Mouse (Mus musculus): ENCODE measurements around the gene Mrpl14. TPM values are rescaled to one million over a fixed set of nuclear protein-coding genes. Genes with fewer than 3 reads are reported as not detected.
A peak's percentile ranks its signal among the peaks of the same experiment; 100 is the strongest.

Mrpl14 gene
- total RNA-seq, 2 experiments from 2014 or later: 94.7 to 108 TPM

DNA sequence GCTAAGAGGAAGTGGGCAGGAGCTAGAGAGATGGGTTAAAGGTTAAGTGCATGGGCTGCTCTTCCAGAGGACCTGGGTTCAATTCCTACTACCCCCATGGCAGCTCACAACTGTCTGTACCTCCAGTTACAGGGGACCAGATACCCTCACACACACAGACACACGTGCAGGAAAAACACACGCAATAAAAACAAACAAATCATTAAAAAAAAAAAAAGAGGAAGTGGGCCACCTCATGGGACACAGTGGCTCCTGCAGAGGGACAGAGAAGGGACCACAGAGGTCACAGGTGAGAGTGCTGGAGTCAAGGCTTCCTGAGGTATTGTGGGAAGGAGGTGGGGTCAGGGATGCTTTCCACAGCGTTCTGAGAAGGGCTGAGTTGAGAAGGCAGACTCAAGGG, 25.4 kb downstream of the Mrpl14 start:
- intact Hi-C loops (cut with DNase I): no loop called here
- no peak for DNase-seq

DNA sequence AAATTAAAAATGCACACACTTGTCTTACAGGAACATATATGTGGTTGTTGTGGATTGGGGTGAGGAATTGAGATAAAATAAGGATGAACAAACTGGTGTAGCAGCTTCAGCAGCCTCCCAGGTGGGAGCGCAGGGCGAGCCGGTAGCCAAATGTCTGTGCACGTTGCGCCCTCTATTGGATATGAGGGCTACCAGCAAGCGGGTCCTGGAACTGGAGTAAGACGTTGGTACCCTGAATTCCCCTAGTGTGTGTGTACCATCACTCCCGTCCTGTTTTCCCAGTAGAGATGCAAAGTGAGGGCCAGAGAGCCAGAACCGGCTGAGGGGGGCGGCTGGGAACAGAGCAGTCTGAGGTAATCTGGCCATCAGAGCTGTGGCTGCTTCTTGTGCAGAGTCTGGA, 32.2 kb downstream of the Mrpl14 start:
- peak; percentile 82 to 83 for DNase-seq
- intact Hi-C loops (cut with DNase I): loop anchor here (1.0 kb wide), 2 partner anchors 40 to 55 kb away; no protein-coding TSS in a partner anchor

- intact Hi-C loops (cut with DNase I): no loop called here
These were observed 37.8 kb downstream of the Mrpl14 start for GRCm38 (mm10) chr17:45723732-45724573.

DNA sequence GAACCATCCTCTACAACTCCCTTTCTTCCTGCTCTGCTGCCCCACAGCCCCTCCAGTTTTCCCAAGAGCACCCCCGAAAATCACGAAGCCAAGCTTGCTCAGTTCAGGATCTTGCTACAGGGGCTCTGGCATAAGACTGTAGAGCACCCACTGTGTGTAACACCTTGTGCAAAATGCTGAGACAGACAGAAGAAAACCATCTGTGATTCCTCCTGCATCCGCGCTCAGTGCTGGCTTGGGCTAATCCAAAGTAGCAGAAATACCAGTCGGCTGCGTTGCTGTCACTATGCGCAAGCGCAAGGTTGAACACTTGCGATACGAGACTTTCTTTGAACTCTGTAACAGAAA, 38.4 kb downstream of the Mrpl14 start:
- intact Hi-C loops (cut with DNase I): no loop called here
- DNase-seq: no peak

More at GRCm38 (mm10) chr17:45723732-45724573, 37.8 kb downstream of the Mrpl14 start:
- peak; percentile 86 to 91 for DNase-seq

DNA sequence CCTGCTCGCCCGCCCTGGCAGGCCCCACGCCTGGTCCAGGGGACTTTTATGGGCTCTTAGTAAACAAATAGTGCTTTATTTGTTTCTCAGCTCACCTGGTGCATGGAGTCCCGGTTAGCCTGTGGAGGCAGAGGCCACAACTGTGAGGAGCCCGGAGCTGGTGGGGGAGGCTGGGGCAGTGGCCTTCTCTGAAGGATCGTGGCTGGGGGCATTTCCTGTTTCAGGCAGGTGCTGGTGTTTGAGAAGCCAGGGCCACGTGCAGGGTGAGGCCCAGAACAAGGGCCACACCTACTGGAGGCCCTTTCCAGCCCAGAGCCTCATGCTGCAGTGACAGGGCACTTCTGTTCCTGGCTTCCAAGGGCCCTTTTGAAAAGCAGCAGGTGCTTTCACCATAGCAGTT, 40.1 kb downstream of the Mrpl14 start:
- intact Hi-C loops (cut with DNase I): no loop called here
- DNase-seq: no peak

DNA sequence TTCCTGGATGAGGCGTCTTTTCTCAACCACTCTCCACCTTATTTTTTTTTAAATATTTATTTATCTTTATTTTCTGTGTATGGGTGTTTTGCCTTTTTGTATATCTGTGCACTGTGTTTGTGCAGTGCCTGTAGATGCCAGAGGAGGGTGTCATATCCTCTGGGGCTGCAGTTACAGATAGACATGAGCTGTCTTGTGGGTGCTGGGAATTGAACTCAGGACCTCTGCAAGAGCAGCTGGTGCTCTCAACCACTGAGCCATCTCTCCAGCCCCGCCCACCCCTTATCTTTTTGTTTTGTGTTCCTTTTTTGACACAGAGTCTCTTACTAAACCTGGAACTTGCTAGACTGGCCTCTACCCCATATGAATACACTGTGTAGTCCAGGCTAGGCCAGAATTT, 41.4 kb downstream of the Mrpl14 start:
- intact Hi-C loops (cut with DNase I): no loop called here
- DNase-seq: no peak

- no peak for DNase-seq
- intact Hi-C loops (cut with DNase I): no loop called here
These were observed 42.0 kb downstream of the Mrpl14 start for GRCm38 (mm10) chr17:45727983-45728723.

DNA sequence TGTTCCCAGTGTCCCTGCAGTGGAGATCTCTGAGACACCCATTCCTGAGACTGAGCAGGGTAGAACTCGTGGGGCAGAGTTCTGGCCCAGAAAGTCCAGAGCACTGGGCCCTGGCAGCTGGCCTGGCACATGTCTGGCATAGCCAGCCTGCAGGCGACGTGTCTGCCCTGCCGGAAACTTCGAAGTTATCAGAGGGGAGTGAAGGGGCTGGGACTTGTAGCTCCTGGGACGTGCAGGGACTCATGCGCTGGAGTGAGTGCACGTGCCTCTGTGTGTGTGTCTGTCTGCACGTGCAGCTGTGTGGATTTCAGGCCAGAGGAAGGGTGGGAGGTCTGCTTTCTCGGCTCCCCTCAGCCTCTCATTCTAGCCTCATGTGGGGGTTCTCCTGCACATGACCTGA, 43.3 kb downstream of the Mrpl14 start:
- peak; percentile 56 to 64 for DNase-seq
- intact Hi-C loops (cut with DNase I): no loop called here

- DNase-seq: no peak
- intact Hi-C loops (cut with DNase I): loop anchor here (1.0 to 10.0 kb wide), 3 partner anchors 302 to 434 kb away; partner anchors contain the start of genes Gtpbp2 and Vegfa
These were observed 44.6 kb downstream of the Mrpl14 start for GRCm38 (mm10) chr17:45730696-45731095.

DNA sequence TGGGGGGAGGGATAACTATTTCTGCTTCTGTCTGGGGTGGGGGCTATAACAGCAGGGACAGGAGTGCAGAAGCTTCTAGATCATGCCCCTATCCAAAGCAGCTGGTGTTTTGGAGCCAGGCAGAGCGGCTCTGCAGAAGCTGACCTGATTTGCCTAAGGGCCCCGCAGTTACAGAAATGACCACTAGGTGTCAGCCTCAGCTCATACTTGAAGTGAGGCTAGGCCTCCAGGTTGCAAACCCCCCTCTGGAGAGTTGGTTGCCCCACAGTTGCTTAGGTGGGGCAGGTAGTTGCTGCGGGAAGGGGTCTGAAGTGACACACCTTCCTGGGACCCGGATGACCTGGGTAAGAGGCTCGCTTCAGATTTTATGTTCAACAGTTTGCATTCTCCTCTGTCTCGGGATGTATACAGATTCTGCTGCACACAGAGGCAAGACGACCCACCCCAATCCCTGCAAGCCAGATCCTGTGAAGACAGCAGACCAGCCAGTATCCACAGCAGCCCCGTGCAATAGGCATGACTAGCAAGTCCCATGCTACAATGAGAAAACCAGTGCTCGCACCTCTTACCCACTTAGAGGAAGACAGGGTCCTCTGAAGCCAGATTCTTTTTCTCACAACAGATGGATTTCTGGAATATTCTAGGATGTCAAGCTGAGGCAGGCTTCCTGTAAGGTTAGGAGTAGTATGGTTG, 45.2 kb downstream of the Mrpl14 start:
- DNase-seq: peak; percentile 91 to 95
- intact Hi-C loops (cut with DNase I): loop anchor here (1.0 to 10.0 kb wide), 3 partner anchors 301 to 433 kb away; partner anchors contain the start of genes Gtpbp2 and Vegfa

GRCm38 (mm10) chr17:45733038-45733734, 47.1 kb downstream of the Mrpl14 start:
- DNase-seq: peak in 1 of 2 experiments; percentile 18

DNA sequence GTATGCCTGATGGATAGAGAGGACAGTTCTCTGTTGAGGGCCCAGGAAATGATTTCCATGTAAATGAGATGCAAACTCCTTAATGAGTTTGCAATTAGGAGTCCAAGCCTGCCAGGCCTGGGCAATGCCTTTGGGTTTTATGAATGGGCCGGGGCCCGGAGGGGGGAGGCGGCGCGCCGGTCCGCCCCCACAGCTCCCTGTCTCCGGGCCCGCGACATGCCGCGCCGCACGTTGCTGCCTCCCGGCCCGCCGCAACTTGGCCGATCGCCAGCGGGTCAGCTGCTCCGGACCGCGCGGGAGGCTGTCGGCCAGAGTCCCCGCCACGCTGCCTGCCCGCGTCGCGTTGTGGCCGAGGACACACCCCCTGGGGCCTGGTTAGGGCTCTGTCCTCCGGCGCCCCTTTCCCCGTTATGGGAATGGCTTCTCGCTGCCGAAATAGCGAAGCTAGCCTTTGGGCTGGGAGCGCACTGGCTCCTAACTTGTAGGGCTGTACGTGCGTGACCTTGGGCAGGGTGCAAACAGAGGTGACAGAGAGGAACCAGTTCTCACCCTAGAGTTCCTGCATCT, 47.7 kb downstream of the Mrpl14 start, which contains the start of gene 1600014C23Rik:
1600014C23Rik (minus strand) TSS at position 110 of the 567 bp plus-strand sequence.
- peak; percentile 69 to 70 for DNase-seq
- intact Hi-C loops (cut with DNase I): loop anchor here (2.0 to 10.0 kb wide), 2 partner anchors 115 to 431 kb away; partner anchors contain the start of gene Gtpbp2

More at GRCm38 (mm10) chr17:45733038-45733734, 47.1 kb downstream of the Mrpl14 start:
- intact Hi-C loops (cut with DNase I): loop anchor here (10.0 kb wide), 1 partner anchor 432 kb away; the partner anchor contains the start of gene Gtpbp2

DNA sequence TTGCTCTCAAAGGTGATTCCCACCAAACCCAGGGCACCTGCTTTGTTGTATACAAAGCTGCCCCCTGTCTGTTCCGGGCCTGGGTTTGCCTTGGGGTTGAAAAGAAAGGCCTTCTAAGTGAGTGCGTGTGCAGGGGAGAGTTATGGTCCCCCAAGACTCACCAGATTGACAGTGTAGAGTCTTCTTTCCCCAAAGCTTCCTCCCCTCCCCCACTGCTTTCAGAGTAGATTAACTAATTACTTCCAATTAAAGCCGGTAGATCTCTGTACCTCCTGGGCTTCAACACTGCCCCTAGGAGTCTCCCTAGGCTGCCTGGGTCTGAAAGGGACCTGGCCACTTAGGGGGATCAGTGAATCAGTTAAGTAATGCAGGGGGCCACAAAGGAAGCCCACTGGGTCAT, 48.2 kb downstream of the Mrpl14 start:
- no peak for DNase-seq
- intact Hi-C loops (cut with DNase I): loop anchor here (2.0 to 10.0 kb wide), 2 partner anchors 114 to 430 kb away; partner anchors contain the start of gene Gtpbp2

DNA sequence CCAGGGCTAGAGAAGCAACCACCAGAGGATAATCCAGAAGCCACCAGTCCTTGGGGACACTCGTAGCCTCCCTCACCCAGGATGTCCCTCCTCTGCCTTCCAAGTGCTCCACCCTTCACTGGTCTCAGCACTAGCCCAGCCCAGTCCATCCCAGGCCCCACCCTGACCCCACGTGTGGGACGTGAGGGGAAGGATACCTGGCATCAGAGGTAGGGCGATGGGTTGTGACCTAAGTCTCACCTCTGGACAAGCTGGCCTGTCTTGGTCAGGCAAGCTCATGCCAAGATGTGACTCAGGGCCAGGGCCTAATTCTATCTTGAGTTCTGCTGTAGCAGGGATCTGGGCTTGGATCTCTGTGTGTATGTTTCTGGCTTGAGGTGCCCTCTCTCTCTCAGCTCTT, 48.8 kb downstream of the Mrpl14 start:
- peak; percentile 30 to 34 for DNase-seq

GRCm38 (mm10) chr17:45735382-45736310, 49.5 kb downstream of the Mrpl14 start:
- peak; percentile 91 to 94 for DNase-seq
- intact Hi-C loops (cut with DNase I): loop anchor here (1.0 to 10.0 kb wide), 4 partner anchors 77 to 429 kb away; partner anchors contain the start of genes Gtpbp2 and Vegfa

More for the DNA sequence above, 48.8 kb downstream of the Mrpl14 start:
- intact Hi-C loops (cut with DNase I): loop anchor here (1.0 to 10.0 kb wide), 3 partner anchors 114 to 430 kb away; partner anchors contain the start of genes Gtpbp2 and Vegfa

DNA sequence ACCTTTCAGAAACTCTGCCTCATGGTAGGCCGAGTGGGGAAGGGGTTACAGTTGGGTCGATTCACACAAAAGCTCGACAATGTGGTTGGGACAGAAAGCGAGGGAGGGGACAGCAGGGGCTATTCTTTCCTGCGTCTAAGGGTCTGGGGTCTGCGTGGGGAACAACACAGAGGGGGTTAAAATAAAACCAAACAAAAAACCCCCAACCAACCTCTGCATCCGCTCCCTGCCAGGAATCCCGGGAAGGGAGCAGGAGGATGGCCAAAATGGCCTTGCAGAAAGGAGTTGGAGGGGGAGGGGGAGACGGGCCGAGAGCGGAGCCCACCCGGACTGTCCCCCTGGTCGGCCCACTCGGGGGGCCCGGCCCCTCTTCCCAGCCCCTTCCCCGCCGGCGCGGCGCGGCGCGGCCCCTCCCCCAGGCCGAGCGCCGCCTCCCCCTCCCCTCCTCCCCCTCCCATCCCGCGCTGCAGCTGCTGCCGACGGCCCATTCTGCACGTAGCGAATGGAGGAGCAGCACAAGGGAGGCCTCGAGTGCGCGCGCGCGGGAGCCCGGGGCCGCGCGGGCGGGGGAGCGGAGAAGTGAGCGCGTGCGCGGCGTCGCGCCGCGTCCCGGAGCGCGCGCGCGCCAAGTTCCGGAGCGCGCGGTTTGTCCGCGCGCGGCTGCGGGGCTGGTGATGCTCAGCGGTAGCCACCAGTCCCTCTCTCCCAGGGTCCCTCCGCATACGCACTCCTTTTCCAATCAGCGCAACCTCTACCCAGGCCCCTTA, 50.4 kb downstream of the Mrpl14 start:
- intact Hi-C loops (cut with DNase I): loop anchor here (1.0 to 10.0 kb wide), 2 partner anchors 76 to 428 kb away; partner anchors contain the start of gene Gtpbp2
- DNase-seq: peak; percentile 88 to 90

DNA sequence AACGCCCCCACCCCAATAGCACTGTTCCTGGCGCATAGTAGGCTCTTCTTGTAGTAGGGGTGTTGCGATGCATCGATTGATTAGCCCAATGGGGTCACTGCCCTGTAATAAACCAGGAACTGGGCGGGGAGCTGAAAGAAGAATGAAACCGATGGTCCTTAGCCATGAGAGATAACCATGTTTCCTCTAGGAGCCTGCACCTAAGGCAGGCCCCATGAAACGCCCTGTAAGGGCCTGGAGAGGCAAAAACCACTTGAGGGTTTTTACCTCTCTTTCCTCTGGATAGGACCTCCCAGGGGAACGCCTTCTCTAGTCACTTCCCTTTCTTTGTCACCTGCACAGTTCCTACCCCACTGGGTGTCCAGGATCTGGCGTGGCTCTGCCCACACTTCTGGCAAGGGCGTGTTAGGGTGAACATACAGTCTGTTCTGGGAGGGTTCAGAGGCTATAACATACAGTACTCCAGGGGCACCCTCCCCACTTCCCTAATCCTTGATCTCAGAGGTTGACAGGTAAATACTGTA, 51.0 kb downstream of the Mrpl14 start:
- no peak for DNase-seq
- intact Hi-C loops (cut with DNase I): loop anchor here (10.0 kb wide), 1 partner anchor 428 kb away; the partner anchor contains the start of gene Gtpbp2
